23 mouse cellular contexts compared by ENCODE assay signal in the genomic region with DNA sequence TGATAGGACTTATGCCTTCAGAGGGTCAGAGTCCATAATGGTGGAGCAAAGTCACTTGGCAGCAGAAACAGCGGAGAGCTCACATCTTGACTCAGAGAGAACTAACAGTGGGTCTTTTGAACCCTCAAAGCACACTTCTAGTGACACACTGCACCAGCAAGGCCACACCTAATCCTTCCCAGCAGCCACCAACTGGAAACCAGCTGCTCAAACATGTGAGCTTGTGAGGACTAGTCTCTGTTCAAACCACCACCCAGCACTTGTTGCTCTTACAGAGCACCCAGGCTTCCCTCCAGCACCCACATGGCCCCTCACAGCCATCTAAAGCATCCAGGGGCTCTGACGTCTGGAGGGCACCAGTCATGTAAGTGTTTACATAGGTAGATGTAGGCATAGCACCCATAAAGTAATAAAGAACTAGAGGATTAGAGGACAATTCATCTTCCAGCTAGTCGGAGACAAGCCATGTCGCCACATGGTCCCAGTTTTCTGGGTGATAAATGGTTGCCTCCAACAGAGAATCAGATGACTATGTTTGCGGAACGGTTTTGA. TPM values are rescaled to one million over a fixed set of nuclear protein-coding genes. Genes with fewer than 3 reads are reported as not detected.
A peak's percentile ranks its signal among the peaks of the same experiment; 100 is the strongest.
DNase-seq lines count a peak whose midpoint lies in the region; ATAC-seq and TF ChIP-seq lines count a peak whose summit lies in the region.
"Had no signal": no experiment of that assay in that cellular context is flagged by ENCODE, and none has a peak within 500 bp of the region (broad histone marks: within the 10 kb centered on the region; RNA-seq: fewer than 3 reads in every experiment).

No protein-coding gene starts in this region.

- H3K4me3 ChIP-seq in gastrocnemius, adult 2 months: no peak overlapping the region
- no peak overlapping the region for H3K4me3 ChIP-seq in liver, adult 2 months (ENCODE audit: insufficient read depth, low read depth, low read length)
- H3K4me3 ChIP-seq in liver, postnatal 0 days (ENCODE audit: low read depth, low read length): no peak overlapping the region
- H3K4me3 ChIP-seq in small intestine, adult 2 months (ENCODE audit: low read depth, low read length): no peak overlapping the region
- no peak overlapping the region for H3K4me3 ChIP-seq in left cerebral cortex, adult 2 months
- H3K4me3 ChIP-seq: embryonic facial prominence, embryonic 10.5 days; forebrain, embryonic 13.5 days; heart, adult 2 months; heart, embryonic 12.5 days; hindbrain, embryonic 10.5 days had no signal

- no peak for TF ChIP-seq EP300 in liver, postnatal 0 days (IDR thresholded peaks at IDR 0.05; ENCODE audit: low read depth)

- H3K27ac ChIP-seq in gastrocnemius, adult 2 months: peak overlapping the region; percentile 81
- H3K27ac ChIP-seq in liver, adult 2 months (replicated peaks; ENCODE audit: insufficient read depth, low read depth, low read length): no peak overlapping the region
- H3K27ac ChIP-seq in liver, postnatal 0 days (ENCODE audit: low read depth): no peak overlapping the region
- H3K27ac ChIP-seq in small intestine, adult 2 months (ENCODE audit: insufficient read depth, low read depth, low read length): peak overlapping the region; percentile 74
- no peak overlapping the region for H3K27ac ChIP-seq in left cerebral cortex, adult 2 months
- H3K27ac ChIP-seq: embryonic facial prominence, embryonic 10.5 days; forebrain, embryonic 13.5 days; heart, adult 2 months; hindbrain, embryonic 10.5 days; hindbrain, embryonic 14.5 days had no signal

- peaks cover 34% of the 10 kb centered on the region for H3K79me2 ChIP-seq in liver, adult 2 months (ENCODE audit: control insufficient read depth, insufficient read depth, low read length)

- DNase-seq in gastrocnemius, adult 2 months: no peak
- no peak for DNase-seq in gastrocnemius, postnatal 25 days
- DNase-seq in liver, adult 2 months (ENCODE audit: extremely low read depth, low read depth, low spot score): peak; percentile 35
- DNase-seq in liver, postnatal 0 days: no peak
- DNase-seq in urinary bladder, adult 18-20 months (ENCODE audit: low spot score in 2 of 2): no peak
- no peak for DNase-seq in left cerebral cortex, adult 2 months (ENCODE audit: extremely low spot score in 1 of 2, low spot score in 2 of 2)
- DNase-seq: adrenal gland, postnatal 14 days; B cell, adult 2 months; cerebellum, adult 2 months; cerebellum, postnatal 10 days; forebrain, postnatal 0 days; gastrocnemius, postnatal 36 days had no signal

- no peak for ATAC-seq in liver, postnatal 0 days
- ATAC-seq: activated CD4-positive, CD25-positive, alpha-beta regulatory T cell, adult 4 months; CD4-positive, CD25-positive, alpha-beta regulatory T cell, adult 4 months; forebrain, embryonic 13.5 days; forebrain, postnatal 0 days had no signal

- H3K36me3 ChIP-seq in liver, adult 2 months (ENCODE audit: control insufficient read depth, insufficient read depth, low read length): no peaks in the 10 kb centered on the region
- H3K36me3 ChIP-seq in liver, postnatal 0 days (replicated peaks; ENCODE audit: insufficient read depth, low read length): no peaks in the 10 kb centered on the region
- H3K36me3 ChIP-seq in small intestine, adult 2 months (ENCODE audit: control insufficient read depth, insufficient read depth, low read length): 0 out of 2 replicates have a peak, but pooled peaks cover 2% of the 10 kb centered on the region
- H3K36me3 ChIP-seq: embryonic facial prominence, embryonic 10.5 days; heart, embryonic 12.5 days; hindbrain, embryonic 10.5 days had no signal

- no peaks in the 10 kb centered on the region for H3K9me3 ChIP-seq in liver, postnatal 0 days (ENCODE audit: low read length)
- H3K9me3 ChIP-seq: embryonic facial prominence, embryonic 10.5 days; forebrain, embryonic 13.5 days; heart, embryonic 12.5 days; hindbrain, embryonic 10.5 days had no signal

- no peak overlapping the region for H3K9ac ChIP-seq in liver, adult 2 months (ENCODE audit: low read depth, low read length)
- H3K9ac ChIP-seq in liver, postnatal 0 days (replicated peaks): no peak overlapping the region
- H3K9ac ChIP-seq: forebrain, embryonic 13.5 days; forebrain, postnatal 0 days; heart, embryonic 12.5 days; hindbrain, embryonic 14.5 days had no signal

- no peak for TF ChIP-seq CTCF in gastrocnemius, adult 2 months (IDR thresholded peaks at IDR 0.05)
- no peak for TF ChIP-seq CTCF in liver, adult 2 months (IDR thresholded peaks at IDR 0.05; ENCODE audit: low read depth, low read length)
- no peak for TF ChIP-seq CTCF in liver, postnatal 0 days (IDR thresholded peaks at IDR 0.05; ENCODE audit: low read depth)
- TF ChIP-seq CTCF in small intestine, adult 2 months (IDR thresholded peaks at IDR 0.05; ENCODE audit: extremely low read depth, insufficient read length, insufficient replicate concordance, low read depth, low read length): no peak
- no peak for TF ChIP-seq CTCF in left cerebral cortex, adult 2 months (IDR thresholded peaks at IDR 0.05)

- TF ChIP-seq POLR2A in liver, adult 2 months (IDR thresholded peaks at IDR 0.05; ENCODE audit: extremely low read depth, insufficient read depth, low read length): no peak
- TF ChIP-seq POLR2A in small intestine, adult 2 months (IDR thresholded peaks at IDR 0.05; ENCODE audit: low read depth, low read length): no peak

- WGBS in liver, adult 2 months: 95% methylated on average over 6 of the region's 6 CpGs
- 92% methylated on average over 6 of the region's 6 CpGs for WGBS in liver, postnatal 0 days (ENCODE audit: insufficient replicate concordance)
- WGBS in small intestine, adult 2 months: 38% methylated on average over 6 of the region's 6 CpGs

- intact Hi-C loops in gastrocnemius, adult 2 months (cut with DNase I): no loop called here
- intact Hi-C loops in left cerebral cortex, adult 2 months (cut with DNase I): no loop called here

- no peak overlapping the region for H3K4me2 ChIP-seq in liver, postnatal 0 days (ENCODE audit: low read depth, low read length)
- H3K4me2 ChIP-seq: forebrain, embryonic 13.5 days; heart, embryonic 12.5 days; hindbrain, embryonic 14.5 days had no signal

- peaks cover 12% of the 10 kb centered on the region for H3K4me1 ChIP-seq in liver, adult 2 months (ENCODE audit: control insufficient read depth, insufficient read depth, low read length)
- peaks cover 19% of the 10 kb centered on the region for H3K4me1 ChIP-seq in liver, postnatal 0 days (ENCODE audit: insufficient read depth)
- peaks cover 28% of the 10 kb centered on the region for H3K4me1 ChIP-seq in small intestine, adult 2 months (ENCODE audit: control insufficient read depth, insufficient read depth, insufficient read length, low read length)

- H3K27me3 ChIP-seq in liver, adult 2 months (ENCODE audit: control insufficient read depth, insufficient read depth, low read length): no peaks in the 10 kb centered on the region
- no peaks in the 10 kb centered on the region for H3K27me3 ChIP-seq in liver, postnatal 0 days (ENCODE audit: insufficient read depth, low read length)
- no peaks in the 10 kb centered on the region for H3K27me3 ChIP-seq in small intestine, adult 2 months (ENCODE audit: control insufficient read depth, insufficient read depth, low read length)

RNA-seq across cellular contexts. Expression of a gene that starts 4.0 kb away (rescaled TPM):
- total RNA-seq in gastrocnemius, adult 2 months (2021): 10 to 100 TPM; 97.4 to 99.1 TPM
- total RNA-seq in gastrocnemius, postnatal 25 days (2021): 10 to 100 TPM; 79.2 to 96.7 TPM
- total RNA-seq in liver, adult 2 months (2014; rRNA removed): 11.7 and 14.5 TPM in 2 replicates
- 30.5 and 33.6 TPM in 2 replicates for polyA plus RNA-seq in liver, adult 2 months (2012; rRNA removed)
- 13.1 and 13.9 TPM in 2 replicates for polyA plus RNA-seq in liver, postnatal 0 days (2015; fragmentation: Nextera tagmentation; extraction: Ambion mirVana)
- polyA plus RNA-seq in small intestine, adult 2 months (2012; rRNA removed): 71.5 and 153 TPM in 2 replicates
- 10 to 100 TPM; 40.4 to 50.7 TPM for total RNA-seq in left cerebral cortex, adult 2 months (2021)

RNA-seq across cellular contexts. Expression of a gene that starts 57.0 kb away (rescaled TPM):
- 1 to 10 TPM; 2.6 to 3.6 TPM for total RNA-seq in gastrocnemius, adult 2 months (2021)
- 1 to 10 TPM; 1.8 to 2.7 TPM for total RNA-seq in gastrocnemius, postnatal 25 days (2021)
- total RNA-seq in liver, adult 2 months (2014; rRNA removed): not detected in 2 replicates
- polyA plus RNA-seq in liver, adult 2 months (2012; rRNA removed): 0.49 TPM in 1 of 2 replicates, not detected in the other
- not detected in 2 replicates for polyA plus RNA-seq in liver, postnatal 0 days (2015; fragmentation: Nextera tagmentation; extraction: Ambion mirVana)
- not detected in 2 replicates for polyA plus RNA-seq in small intestine, adult 2 months (2012; rRNA removed)
- total RNA-seq in left cerebral cortex, adult 2 months (2021): not detected
- total RNA-seq: forebrain, postnatal 0 days; MEL had no signal
- polyA plus RNA-seq: activated CD4-positive, CD25-positive, alpha-beta regulatory T cell, adult 4 months; CD4-positive, CD25-positive, alpha-beta regulatory T cell, adult 4 months; cerebellum, adult 2 months; embryonic facial prominence, embryonic 10.5 days; embryonic facial prominence, embryonic 14.5 days; forebrain, embryonic 13.5 days; forebrain, postnatal 0 days; heart, embryonic 12.5 days; hindbrain, embryonic 10.5 days; hindbrain, embryonic 14.5 days had no signal

Comparison
In these comparisons a context has a peak if more than half of its experiments do, and no peak if none do; other contexts are left out.
1. H3K27ac ChIP-seq: peak in gastrocnemius, adult 2 months (single experiment) and small intestine, adult 2 months (single experiment); none in liver, adult 2 months (single experiment), liver, postnatal 0 days (single experiment) and left cerebral cortex, adult 2 months (single experiment).